Mouse (Mus musculus) embryonic facial prominence, embryonic 11.5 days (tissue): Measurements from ENCODE around the gene Ugcg. TPM values are rescaled to one million over a fixed set of nuclear protein-coding genes. Genes with fewer than 3 reads are reported as not detected.

Experiments used
- ATAC-seq: fragments of 200-750 bp; cut with Nextera tagmentation; replicated peaks from 2 replicates; pipeline ENCODE4 v1.8.0; 2017; ENCODE audit warnings: low read depth; ENCODE audit not compliant: insufficient number of reproducible peaks, low FRiP score, low TSS enrichment
- DNase-seq: peaks from one replicate; pipeline ENCODE4 v3.0.0-alpha.2; 2015; ENCODE audit warnings: low spot score
- H3K27ac ChIP-seq: fragments of 300-500 bp; sonication (generic); replicated peaks from 2 replicates; pipeline ENCODE4 v1.5.1; 2014; ENCODE audit warnings: mild to moderate bottlenecking, low read depth, low read length, control low read depth
- H3K27me3 ChIP-seq: fragments of 300-500 bp; sonication (generic); 2 replicates; pipeline ENCODE4 v1.6.1; 2014; ENCODE audit warnings: mild to moderate bottlenecking, low read length, moderate library complexity, mixed read lengths; ENCODE audit not compliant: control insufficient read depth, insufficient read depth
- H3K36me3 ChIP-seq: fragments of 300-500 bp; sonication (generic); replicated peaks from 2 replicates; pipeline ENCODE4 v1.6.1; 2014; ENCODE audit warnings: low read depth, mild to moderate bottlenecking, low read length, moderate library complexity, mixed read lengths; ENCODE audit not compliant: control insufficient read depth, insufficient read depth
- H3K4me1 ChIP-seq: fragments of 300-500 bp; sonication (generic); 2 replicates; pipeline ENCODE4 v1.6.1; 2014; ENCODE audit warnings: low read length, mixed read lengths; ENCODE audit not compliant: control insufficient read depth, insufficient read depth
- H3K4me2 ChIP-seq: fragments of 300-500 bp; sonication (generic); 2 replicates; pipeline ENCODE4 v1.6.1; 2014; ENCODE audit warnings: low read depth, mild to moderate bottlenecking, control low read depth, low read length, moderate library complexity
- H3K4me3 ChIP-seq: fragments of 300-500 bp; sonication (generic); 2 replicates; pipeline ENCODE4 v1.5.1; 2014; ENCODE audit warnings: low read depth, low read length, control low read depth
- H3K9ac ChIP-seq: fragments of 300-500 bp; sonication (generic); replicated peaks from 2 replicates; pipeline ENCODE4 v1.6.1; 2014; ENCODE audit warnings: mild to moderate bottlenecking, control low read depth, low read length
- H3K9me3 ChIP-seq: fragments of 300-500 bp; sonication (generic); replicated peaks from 2 replicates; pipeline ENCODE4 v1.6.1; 2016; ENCODE audit warnings: mild to moderate bottlenecking, low read length, inconsistent platforms, mixed read lengths; ENCODE audit not compliant: control insufficient read depth
- WGBS: fragments of 180-500 bp; shearing (Covaris S2); extraction: QIAGEN DNeasy Blood & Tissue Kit; methylation state at CpG from one replicate; pipeline ENCODE4 v1.1.7; 2014; 5-methylcytosine and 5-hydroxymethylcytosine counted together
- polyA plus RNA-seq: library from polyadenylated mRNA; unstranded; fragments of >200 nt; fragmentation: Nextera tagmentation; extraction: Ambion mirVana; gene quantifications from 2 replicates; pipeline ENCODE4 v1.2.1, GENCODE M21; 2014

Gene Ugcg
- polyA plus RNA-seq, 1 experiment from 2014 or later: 11.8 TPM

- H3K9ac ChIP-seq: no peak overlapping the region
- H3K27me3 ChIP-seq: no peaks in the 10 kb centered on the region
- H3K4me3 ChIP-seq: no peak overlapping the region
- ATAC-seq: no peak
- H3K4me1 ChIP-seq: no peaks in the 10 kb centered on the region
- no peak overlapping the region for H3K27ac ChIP-seq
- DNase-seq: no peak
- H3K36me3 ChIP-seq: no peaks in the 10 kb centered on the region; the same call in 1 of the 2 replicates
- WGBS: 95% methylated on average over 9 of the region's 9 CpGs
- H3K4me2 ChIP-seq: no peak overlapping the region
- H3K9me3 ChIP-seq: no peaks in the 10 kb centered on the region
These were observed 33.2 kb downstream of the Ugcg start for GRCm38 (mm10) chr4:59222226-59222625.

DNA sequence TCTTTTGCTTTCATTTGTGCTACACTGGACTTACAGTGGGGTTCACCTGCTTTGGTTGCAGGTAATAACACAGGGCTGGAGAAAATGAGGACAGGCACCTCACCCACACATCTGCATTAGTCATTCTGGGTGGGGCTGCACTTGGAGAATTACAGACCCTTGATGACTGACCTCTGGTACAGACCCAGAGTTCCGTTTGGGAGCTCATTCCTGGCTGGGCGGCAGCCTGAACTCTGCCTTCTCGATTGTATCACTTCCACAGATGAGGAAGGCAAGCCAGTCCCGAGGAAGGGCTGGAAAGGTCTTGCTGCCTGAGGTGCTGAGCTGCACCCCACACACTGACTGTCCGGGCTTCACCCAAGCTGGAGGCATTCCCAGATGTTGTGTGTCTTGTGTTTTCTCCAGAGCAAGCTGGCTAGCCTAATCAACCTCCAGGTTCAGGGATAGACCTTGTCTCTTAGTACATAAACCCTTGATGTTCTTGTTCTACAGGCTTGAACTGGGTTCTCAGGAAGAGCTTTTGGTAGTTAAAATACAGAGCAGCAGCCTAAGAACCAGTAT lies 34.1 kb downstream of the Ugcg start:
- ATAC-seq (no peak), DNase-seq (no peak)
- Histone ChIP-seq H3K4me1 (no peaks in the 10 kb centered on the region), H3K27me3 (no peaks in the 10 kb centered on the region), H3K9me3 (no peaks in the 10 kb centered on the region), H3K27ac (no peak overlapping the region), H3K4me3 (no peak overlapping the region), H3K36me3 (no peaks in the 10 kb centered on the region; the same call in 1 of the 2 replicates), H3K4me2 (no peak overlapping the region), H3K9ac (no peak overlapping the region)
- WGBS: 88% methylated on average over 5 of the region's 5 CpGs

GRCm38 (mm10) chr4:59224889-59225288 lies 35.8 kb downstream of the Ugcg start:
- no peaks in the 10 kb centered on the region; the same call in 1 of the 2 replicates for H3K36me3 ChIP-seq
- no peaks in the 10 kb centered on the region for H3K27me3 ChIP-seq
- H3K27ac ChIP-seq: no peak overlapping the region
- H3K9ac ChIP-seq: no peak overlapping the region
- H3K4me1 ChIP-seq: no peaks in the 10 kb centered on the region
- WGBS: 92% methylated on average over 4 of the region's 4 CpGs
- H3K9me3 ChIP-seq: no peaks in the 10 kb centered on the region
- ATAC-seq (no peak), DNase-seq (no peak)
- H3K4me3 ChIP-seq: no peak overlapping the region
- H3K4me2 ChIP-seq: no peak overlapping the region

- Histone ChIP-seq H3K9me3 (no peaks in the 10 kb centered on the region), H3K27me3 (no peaks in the 10 kb centered on the region), H3K9ac (no peak overlapping the region), H3K4me2 (no peak overlapping the region), H3K4me1 (no peaks in the 10 kb centered on the region), H3K36me3 (no peaks in the 10 kb centered on the region; the same call in 1 of the 2 replicates), H3K27ac (no peak overlapping the region), H3K4me3 (no peak overlapping the region)
- 90% methylated on average over 9 of the region's 9 CpGs for WGBS
- DNase-seq (no peak), ATAC-seq (no peak)
These were observed 38.0 kb downstream of the Ugcg start for GRCm38 (mm10) chr4:59227047-59227446.

DNA sequence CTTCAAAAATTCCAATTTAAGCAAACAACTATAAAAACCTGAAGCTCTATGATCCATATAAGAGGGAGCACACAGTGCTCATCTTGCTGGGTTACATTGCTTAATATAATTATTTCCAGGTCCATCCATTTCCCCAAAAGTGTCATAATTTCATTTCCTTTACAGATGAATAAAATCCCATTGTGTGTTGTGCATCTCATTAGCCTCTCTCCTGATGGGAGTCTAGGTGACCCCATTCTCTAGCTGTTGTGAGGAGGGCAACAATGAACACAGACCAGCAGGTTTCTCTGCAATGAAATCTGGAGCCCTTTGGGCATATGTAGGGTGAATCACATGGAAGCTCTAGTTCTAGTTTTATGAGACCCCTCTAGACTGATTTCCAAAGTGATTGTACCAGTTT lies 39.9 kb downstream of the Ugcg start:
- no peaks in the 10 kb centered on the region for H3K36me3 ChIP-seq
- H3K9me3 ChIP-seq: no peaks in the 10 kb centered on the region
- DNase-seq: no peak
- no peak overlapping the region for H3K4me2 ChIP-seq
- no peak overlapping the region for H3K4me3 ChIP-seq
- no peaks in the 10 kb centered on the region for H3K27me3 ChIP-seq
- no peak for ATAC-seq
- no peak overlapping the region for H3K9ac ChIP-seq
- H3K4me1 ChIP-seq: no peaks in the 10 kb centered on the region
- no peak overlapping the region for H3K27ac ChIP-seq

- DNase-seq: peak; percentile 49
- no peak overlapping the region for H3K9ac ChIP-seq
- H3K27me3 ChIP-seq: no peaks in the 10 kb centered on the region
- 75% methylated on average over 6 of the region's 6 CpGs for WGBS
- no peak overlapping the region for H3K4me3 ChIP-seq
- H3K4me1 ChIP-seq: no peaks in the 10 kb centered on the region
- no peak overlapping the region for H3K27ac ChIP-seq
- no peaks in the 10 kb centered on the region for H3K9me3 ChIP-seq
- no peak overlapping the region for H3K4me2 ChIP-seq
- H3K36me3 ChIP-seq: no peaks in the 10 kb centered on the region
- ATAC-seq: 0 out of 2 replicates have a peak, but pooled peaks have one; percentile 29
These were observed 42.4 kb downstream of the Ugcg start for GRCm38 (mm10) chr4:59231266-59232055.

DNA sequence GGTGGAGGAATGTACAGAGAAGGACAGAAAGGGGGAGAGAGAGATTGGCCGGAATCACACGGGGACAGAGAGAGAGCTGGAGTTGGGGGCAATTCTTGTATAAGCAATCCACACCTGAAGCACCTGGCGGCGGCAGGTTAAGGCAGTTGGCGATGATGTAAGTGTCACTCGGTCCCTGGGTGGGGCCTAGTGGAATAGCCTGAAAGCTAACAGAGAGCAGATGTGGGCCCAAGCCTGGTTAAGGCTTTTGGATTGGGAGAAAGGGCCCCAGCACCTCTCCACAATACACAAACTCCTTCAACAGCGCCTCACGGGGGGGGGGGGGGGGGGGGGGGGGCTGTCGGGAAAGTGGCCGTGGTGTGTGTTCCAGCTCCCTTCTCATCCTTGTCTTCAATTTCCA lies 45.0 kb downstream of the Ugcg start:
- no peak for DNase-seq
- Histone ChIP-seq H3K4me3 (no peak overlapping the region), H3K4me2 (no peak overlapping the region), H3K9me3 (no peaks in the 10 kb centered on the region), H3K9ac (no peak overlapping the region), H3K27ac (no peak overlapping the region), H3K4me1 (no peaks in the 10 kb centered on the region), H3K27me3 (no peaks in the 10 kb centered on the region), H3K36me3 (no peaks in the 10 kb centered on the region)
- no peak for ATAC-seq
- WGBS: 85% methylated on average over 8 of the region's 10 CpGs

- Histone ChIP-seq H3K4me1 (no peaks in the 10 kb centered on the region), H3K4me3 (no peak overlapping the region), H3K4me2 (no peak overlapping the region), H3K9me3 (no peaks in the 10 kb centered on the region), H3K36me3 (no peaks in the 10 kb centered on the region), H3K27me3 (no peaks in the 10 kb centered on the region), H3K27ac (no peak overlapping the region), H3K9ac (no peak overlapping the region)
- ATAC-seq (no peak), DNase-seq (no peak)
- WGBS: 88% methylated on average over 23 of the region's 23 CpGs
These were observed 45.6 kb downstream of the Ugcg start for GRCm38 (mm10) chr4:59234451-59235216.
